Mouse (Mus musculus) thymus, postnatal 4 days (tissue): ENCODE data around the gene Hoxa13.

Experiments
- DNase-seq: peaks from one replicate; pipeline ENCODE4 v3.0.0; 2021

The Hoxa13 gene

DNA sequence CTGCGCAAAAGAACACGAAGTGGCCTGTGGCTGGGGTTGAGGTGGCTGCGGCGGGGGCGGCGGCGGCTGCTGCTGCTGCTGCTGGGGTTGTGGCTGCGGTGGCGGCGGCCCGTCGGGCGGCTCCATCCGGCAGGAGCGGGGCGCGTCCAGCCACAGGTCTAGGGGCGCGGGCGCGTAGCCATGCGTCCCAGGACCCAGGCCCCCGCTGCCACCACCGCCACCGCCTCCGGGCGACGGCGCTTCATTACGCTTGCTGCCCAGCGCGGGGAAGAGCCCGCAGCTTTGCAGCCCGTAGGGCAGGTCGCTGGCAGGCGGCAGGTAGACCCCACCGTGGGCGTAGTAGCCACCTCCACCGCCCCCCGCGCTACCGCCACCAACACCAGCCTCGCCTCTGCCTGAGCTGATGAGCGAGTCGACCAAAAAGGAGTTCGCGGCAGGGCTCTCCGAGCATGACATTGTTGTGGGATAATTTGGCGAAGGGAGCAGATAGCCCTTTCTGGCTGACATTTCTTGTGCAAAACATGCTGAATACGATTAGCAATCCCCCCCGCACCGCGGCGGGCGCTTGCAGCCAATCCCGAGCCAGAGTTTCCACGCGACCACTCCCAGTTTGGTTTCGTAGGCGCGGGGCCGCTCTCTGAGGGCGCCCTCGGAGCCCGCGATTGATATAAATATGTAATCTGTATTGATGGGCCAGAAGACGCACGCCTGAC, 26.1 kb downstream of the Hoxa13 start:
- peak; percentile 16 for DNase-seq

- peak; percentile 59 for DNase-seq
These were observed 26.9 kb downstream of the Hoxa13 start for GRCm38 (mm10) chr6:52233546-52234427.

- peak; percentile 18 for DNase-seq
These were observed 27.6 kb downstream of the Hoxa13 start for GRCm38 (mm10) chr6:52232984-52233545.

GRCm38 (mm10) chr6:52232568-52232965, 28.1 kb downstream of the Hoxa13 start:
- DNase-seq = peak; percentile 31

DNA sequence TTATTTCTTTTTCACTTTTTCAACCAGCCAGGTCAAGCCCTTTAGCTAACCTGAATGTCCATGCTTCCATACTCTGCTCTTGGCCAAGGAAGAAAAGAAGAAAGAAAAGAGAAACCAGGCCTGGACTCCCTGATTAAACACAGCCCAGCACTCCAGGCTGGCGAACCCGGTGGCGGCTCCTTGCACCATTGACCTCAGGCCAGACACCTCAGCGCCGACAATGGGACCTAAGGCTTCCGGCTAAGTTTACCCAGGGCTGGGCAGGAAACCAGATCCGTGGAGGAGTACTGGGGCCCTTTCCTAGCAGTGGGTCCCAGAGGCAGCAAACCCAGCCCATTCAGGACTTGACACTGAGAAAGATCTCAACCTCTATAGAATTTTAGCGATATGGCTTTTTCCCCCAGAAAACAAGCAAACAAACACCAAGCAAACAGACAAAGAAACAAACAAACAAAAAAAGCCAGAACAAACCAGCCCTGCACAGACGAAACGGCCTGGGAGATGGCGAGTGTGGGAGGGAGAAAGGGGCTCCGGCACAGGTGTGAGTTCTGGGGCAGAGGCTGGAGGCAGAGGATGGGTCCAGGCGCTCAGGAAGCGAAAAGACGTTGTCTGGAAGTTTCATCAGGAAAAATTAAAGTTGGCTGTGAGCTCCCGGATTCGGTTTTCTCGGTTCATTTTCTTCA, 28.7 kb downstream of the Hoxa13 start:
- DNase-seq = peak; percentile 21

DNA sequence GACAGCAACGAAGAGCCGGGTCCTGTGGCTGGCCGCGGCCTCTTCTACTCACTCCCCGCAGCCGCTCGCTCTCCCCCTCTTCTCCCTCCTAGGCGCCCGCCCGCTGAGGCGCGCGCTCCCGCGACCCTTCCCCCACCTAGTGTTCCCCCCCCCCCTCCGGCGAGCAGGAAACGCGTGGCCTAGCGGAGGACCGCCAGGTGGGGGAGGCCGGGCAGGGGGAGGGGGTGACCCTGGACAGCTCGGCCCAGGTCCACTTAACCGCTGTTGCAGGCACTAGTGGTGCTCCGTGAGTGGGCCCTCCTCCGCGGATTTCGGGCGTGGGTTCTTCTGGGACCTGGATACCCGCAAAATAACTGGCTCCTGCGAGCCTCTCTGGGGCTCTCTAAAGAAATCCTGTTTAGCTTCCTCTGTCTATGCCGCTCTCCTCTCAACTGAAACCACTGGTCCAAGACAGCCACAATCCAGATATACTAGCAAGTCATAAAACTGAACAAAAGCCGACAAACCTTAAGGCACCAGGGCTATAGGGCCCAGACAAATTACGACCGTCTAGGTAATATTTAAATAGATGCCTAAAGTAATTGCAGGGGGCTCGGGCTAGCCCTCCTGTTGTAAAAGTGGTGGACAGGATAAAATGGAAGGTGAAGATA, 30.0 kb downstream of the Hoxa13 start, which contains the start of gene Hoxa9:
TSS of gene Hoxa9 (minus strand) at position 574 of the 650 bp plus-strand sequence.
- peak; percentile 20 for DNase-seq

- DNase-seq = peak; percentile 33
These were observed 30.9 kb downstream of the Hoxa13 start for GRCm38 (mm10) chr6:52229558-52230416.

GRCm38 (mm10) chr6:52228475-52229465, 31.9 kb downstream of the Hoxa13 start:
- peak; percentile 50 for DNase-seq

DNA sequence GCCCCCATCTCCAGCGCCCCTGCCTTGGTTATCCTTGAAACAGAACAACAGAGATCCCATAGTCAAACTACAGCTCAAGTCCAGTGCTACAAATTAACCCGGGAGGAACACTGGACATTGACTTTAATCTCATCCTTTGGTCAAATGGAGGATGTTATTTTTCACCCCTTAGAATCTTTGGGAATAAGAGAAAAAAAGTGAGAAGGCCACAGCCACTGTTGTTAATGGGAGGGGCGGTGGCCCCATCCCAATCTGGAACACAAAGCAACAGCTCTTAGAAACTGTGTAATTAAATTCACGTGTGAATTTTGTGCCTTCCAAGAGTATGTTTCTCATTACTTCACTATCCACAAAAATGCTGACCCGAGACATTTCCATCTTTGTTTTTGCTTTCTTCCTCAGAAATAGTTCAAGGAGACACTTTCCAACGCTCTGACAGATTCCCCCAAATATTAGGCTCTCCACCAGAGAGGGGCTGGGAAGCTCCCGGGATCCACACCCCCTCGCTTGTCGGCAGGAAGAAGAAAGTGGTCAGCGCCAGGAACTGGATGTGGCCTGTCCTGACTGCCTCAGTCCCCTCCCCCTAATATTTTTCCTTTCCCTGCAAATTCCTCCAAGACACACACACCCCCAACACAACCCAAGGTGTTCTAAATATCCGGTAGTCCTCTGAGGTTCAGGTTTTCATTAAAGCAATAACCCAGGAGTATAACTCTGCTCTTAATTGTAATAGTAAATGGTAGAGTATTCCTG, 33.0 kb downstream of the Hoxa13 start:
- DNase-seq = no peak

DNA sequence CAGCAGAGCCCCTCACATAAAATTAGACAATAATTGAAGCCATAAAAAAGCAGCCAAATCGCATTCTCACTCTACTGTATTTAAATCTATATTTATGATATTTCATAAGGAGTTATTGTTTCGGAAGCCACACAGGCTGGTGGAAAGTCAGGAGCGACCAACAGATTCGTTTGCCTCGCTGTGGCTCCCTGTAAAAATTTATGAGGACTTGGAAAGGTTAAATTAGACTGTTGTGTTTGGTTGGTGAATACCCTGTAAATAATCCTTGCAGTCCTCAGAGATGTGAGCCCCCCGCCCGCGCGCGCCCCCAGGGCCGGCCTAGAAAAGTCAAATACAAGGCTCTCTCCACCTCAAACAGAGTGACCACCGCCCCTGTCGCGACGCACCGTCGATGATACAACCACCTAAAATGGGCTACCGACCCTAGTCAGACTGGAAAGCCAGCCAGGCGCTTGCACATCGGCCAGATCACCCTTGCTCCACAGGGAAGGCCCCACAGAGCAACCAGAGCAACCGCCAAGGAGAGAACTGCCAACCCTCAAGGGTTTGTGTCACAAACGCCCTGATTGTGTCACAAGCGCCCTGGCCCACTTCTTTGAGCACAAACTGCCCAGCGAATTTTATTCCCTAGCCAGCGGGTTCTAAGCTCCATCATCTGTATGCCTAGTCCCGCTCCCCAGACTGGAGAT, 34.0 kb downstream of the Hoxa13 start:
- no peak for DNase-seq

DNA sequence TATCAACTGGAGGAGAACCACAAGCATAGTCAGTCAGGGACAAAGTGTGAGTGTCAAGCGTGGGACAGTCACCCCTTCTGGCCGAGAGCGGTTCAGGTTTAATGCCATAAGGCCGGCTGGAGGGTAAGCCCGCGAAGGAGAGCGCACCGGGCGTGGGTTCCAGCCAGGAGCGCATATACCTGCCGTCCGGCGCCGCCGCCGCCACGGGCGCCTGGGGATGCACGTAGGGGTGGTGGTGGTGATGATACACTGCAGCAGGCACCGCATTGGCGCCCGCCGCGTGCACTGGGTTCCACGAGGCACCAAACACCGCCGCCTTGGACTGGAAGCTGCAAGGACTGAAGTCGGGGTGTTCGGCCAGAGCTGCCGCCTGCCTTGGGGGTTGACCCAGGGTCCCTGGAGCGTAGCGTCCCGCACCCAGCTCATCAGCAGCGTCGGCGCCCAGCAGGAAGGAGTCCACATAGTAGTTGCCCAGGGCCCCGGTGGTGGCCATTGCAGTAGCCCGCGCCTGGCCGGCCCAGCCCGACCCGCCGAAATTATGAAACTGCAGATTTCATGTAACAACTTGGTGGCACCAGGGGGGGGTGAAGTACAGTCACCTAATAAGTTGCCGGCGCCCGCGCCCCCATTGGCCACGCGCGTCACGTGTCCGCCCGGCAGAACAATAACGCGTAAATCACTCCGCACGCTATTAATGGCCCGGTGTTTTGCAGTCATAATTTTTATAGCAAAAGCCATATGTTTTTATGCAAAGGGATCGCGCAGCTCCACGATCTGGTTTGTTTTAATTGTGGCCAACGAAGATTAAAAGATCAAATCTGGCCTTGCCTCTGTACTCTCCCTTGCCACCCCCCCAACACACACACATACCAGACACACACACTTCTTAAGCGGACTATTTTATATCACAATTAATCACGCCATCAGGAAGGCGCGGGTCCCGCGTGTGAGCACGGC, 34.8 kb downstream of the Hoxa13 start:
- DNase-seq = peak; percentile 32

- peak; percentile 7 for DNase-seq
These were observed 35.6 kb downstream of the Hoxa13 start for GRCm38 (mm10) chr6:52224895-52225611.

DNA sequence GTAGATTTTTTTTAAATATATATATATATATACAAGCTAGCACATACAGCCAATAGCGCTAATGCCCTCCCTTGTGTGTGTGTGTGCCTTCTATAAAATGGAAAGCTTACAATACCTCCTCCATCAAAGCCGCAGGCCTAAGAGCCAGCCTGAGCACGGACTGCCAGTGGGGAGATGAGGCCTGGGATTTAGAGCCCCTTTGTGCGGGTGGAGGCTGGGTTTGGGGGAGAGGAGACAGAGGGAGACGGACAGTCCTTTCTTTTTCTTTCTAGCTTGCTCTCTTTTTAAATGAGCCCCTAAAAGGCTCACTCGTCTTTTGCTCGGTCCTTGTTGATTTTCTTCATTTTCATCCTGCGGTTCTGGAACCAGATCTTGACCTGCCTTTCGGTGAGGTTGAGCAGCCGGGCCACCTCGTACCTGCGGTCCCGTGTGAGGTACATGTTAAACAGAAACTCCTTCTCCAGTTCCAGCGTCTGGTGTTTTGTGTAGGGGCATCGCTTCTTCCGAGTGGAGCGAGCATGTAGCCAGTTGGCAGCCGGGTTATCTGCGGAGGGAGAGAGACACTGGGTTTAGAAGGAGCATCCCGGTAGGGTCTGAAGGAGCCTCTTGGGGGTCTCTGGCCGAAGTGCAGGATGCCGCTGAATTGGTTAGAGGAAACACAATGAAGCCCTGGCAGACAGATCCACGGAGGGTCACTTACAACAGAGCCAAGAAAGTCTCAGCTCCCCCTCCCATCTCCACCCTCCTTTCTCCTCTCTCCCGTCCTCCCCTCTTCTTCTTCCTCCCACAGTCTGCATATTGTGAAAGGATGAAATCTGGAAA, 36.5 kb downstream of the Hoxa13 start:
- DNase-seq = peak; percentile 6

- no peak for DNase-seq
These were observed 38.0 kb downstream of the Hoxa13 start for GRCm38 (mm10) chr6:52222729-52223128.

GRCm38 (mm10) chr6:52221993-52222685, 38.5 kb downstream of the Hoxa13 start:
- no peak for DNase-seq
